Mouse (Mus musculus) erythroblast, embryonic 14.5 days (primary cell): ENCODE results near the gene Prokr2. TPM values are rescaled to one million over a fixed set of nuclear protein-coding genes. Genes with fewer than 3 reads are reported as not detected.
"Not testable (repeated sequence)": the region's sequence is repeated elsewhere in the genome, so short reads cannot be mapped to it uniquely, and the experiment has no call there.

Source experiments
- H3K27me3 ChIP-seq: 2 replicates; pipeline ENCODE4 v1.6.1; 2012; ENCODE audit warnings: inconsistent platforms; ENCODE audit not compliant: control insufficient read depth
- H3K36me3 ChIP-seq: 2 replicates; pipeline ENCODE4 v1.6.1; 2012; ENCODE audit warnings: mild to moderate bottlenecking, inconsistent platforms; ENCODE audit not compliant: control insufficient read depth
- H3K4me1 ChIP-seq: 2 replicates; pipeline ENCODE4 v1.6.1; 2012; ENCODE audit warnings: inconsistent platforms; ENCODE audit not compliant: control insufficient read depth
- H3K4me3 ChIP-seq: replicated peaks from 2 replicates; pipeline ENCODE3; 2012; ENCODE audit warnings: moderate library complexity, mild to moderate bottlenecking, inconsistent platforms
- H3K9me3 ChIP-seq: 2 replicates; pipeline ENCODE4 v1.6.1; 2012; ENCODE audit warnings: low read length, inconsistent platforms, mixed read lengths; ENCODE audit not compliant: control insufficient read depth
- GATA1 ChIP-seq: IDR thresholded peaks from 2 replicates; pipeline ENCODE4 v1.6.1; 2012; ENCODE audit warnings: low read length, inconsistent platforms, mixed read lengths
- TAL1 ChIP-seq: IDR thresholded peaks from 3 replicates; pipeline ENCODE4 v1.6.1; 2012; ENCODE audit warnings: low read length, inconsistent platforms, mixed read lengths
- polyA plus RNA-seq: library from polyadenylated mRNA; stranded (reverse); fragments of >175 nt; gene quantifications from 2 replicates; pipeline ENCODE4 v1.2.3, GENCODE M21; 2012

Gene Prokr2
- polyA plus RNA-seq, 1 experiment: not detected

DNA sequence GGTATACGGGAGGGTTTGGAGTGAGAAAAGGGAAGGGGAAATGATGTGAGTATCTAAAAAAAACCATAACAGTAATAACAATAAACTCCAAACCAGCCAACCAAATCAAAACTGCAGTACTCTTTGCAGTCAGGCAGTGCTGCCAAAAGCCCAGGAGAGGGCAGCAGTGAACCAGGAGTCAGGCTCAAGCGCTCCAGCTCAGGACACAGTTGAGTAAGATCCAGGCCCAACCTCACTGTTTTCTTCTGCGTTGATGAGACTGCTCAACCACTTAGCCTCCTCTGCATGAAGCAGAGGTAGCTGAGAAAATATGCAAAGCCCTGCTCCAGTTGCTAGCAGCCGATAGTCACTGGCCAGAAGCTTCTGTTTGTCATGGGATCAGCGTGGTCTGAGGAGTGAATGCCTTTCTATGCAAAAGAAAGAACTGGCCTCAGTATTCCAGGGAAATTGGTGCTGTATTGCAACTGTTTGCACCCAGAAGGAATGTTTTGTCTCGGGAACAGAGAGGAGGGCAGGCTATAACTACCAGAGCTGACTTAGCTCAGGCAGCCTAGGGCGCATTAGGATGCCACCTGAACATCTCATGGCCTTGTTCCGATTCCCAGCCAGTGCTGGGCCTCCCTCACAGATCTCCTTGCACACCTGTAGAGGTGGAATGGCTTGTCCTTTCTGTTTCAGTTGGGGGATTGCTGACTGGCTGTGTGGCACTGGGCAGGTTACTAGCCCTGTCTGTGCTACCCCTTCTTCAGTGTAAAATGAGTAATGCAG is 69.0 kb downstream of the Prokr2 start:
- H3K36me3 ChIP-seq: peaks cover 4% of the 10 kb centered on the region

DNA sequence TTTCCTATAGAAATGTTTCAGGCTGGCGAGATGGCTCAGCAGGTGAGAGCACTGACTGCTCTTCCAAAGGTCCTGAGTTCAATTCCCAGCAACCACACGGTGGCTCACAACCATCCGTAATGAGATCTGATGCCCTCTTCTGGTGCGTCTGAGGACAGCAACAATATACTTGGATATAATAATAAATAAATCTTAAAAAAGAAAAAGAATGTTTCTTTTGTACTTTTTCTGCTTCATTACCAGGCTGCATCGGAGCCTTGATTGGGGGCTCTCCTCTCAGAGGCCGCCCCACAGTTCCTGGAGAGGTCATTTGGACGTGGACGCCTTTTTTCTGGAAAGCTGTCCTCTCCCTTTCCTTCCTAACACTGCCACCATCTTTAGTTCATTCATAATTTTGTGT is 71.2 kb downstream of the Prokr2 start:
- H3K9me3 ChIP-seq, H3K4me3 ChIP-seq, H3K27me3 ChIP-seq, H3K4me1 ChIP-seq: not testable (repeated sequence)
- peaks cover 12% of the 10 kb centered on the region for H3K36me3 ChIP-seq

More for the DNA sequence above, 69.0 kb downstream of the Prokr2 start:
- Histone ChIP-seq H3K9me3 (peaks cover 3% of the 10 kb centered on the region; the same call in 1 of the 2 replicates), H3K27me3 (no peaks in the 10 kb centered on the region), H3K4me1 (no peaks in the 10 kb centered on the region), H3K4me3 (no peak overlapping the region)
- TF ChIP-seq GATA1 (no peak; the same call in 1 of the 2 replicates), TAL1 (no peak)

DNA sequence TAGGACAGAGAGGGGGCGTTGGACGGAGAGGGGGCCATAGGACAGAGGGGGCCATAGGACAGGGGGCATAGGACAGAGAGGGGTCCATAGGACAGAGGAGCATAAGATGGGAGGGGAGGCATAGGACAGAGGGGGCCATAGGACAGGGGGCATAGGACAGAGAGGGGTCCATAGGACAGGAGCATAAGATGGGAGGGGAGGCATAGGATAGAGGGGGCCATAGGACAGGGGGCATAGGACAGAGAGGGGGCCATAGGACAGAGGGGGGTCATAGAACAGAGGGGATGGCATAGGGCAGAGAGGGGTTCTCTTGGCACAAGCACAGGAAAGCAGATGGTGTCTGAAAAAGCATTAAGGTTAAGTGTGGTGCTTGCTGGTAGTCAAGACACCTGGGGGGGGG is 71.7 kb downstream of the Prokr2 start:
- H3K4me1 ChIP-seq: no peaks in the 10 kb centered on the region; the same call in 1 of the 2 replicates
- TF ChIP-seq GATA1: no peak
- no peak for TF ChIP-seq TAL1
- H3K4me3 ChIP-seq: no peak overlapping the region
- H3K36me3 ChIP-seq: peaks cover 16% of the 10 kb centered on the region
- no peaks in the 10 kb centered on the region for H3K27me3 ChIP-seq
- H3K9me3 ChIP-seq: peaks cover 3% of the 10 kb centered on the region; the same call in 1 of the 2 replicates

- peaks cover 3% of the 10 kb centered on the region; the same call in 1 of the 2 replicates for H3K9me3 ChIP-seq
- H3K27me3 ChIP-seq: no peaks in the 10 kb centered on the region
- no peaks in the 10 kb centered on the region; the same call in 1 of the 2 replicates for H3K4me1 ChIP-seq
- H3K36me3 ChIP-seq: peaks cover 24% of the 10 kb centered on the region
- no peak overlapping the region for H3K4me3 ChIP-seq
- TF ChIP-seq TAL1: no peak
- no peak for TF ChIP-seq GATA1
Measured at GRCm38 (mm10) chr2:132312616-132313015, 72.6 kb downstream of the Prokr2 start.

GRCm38 (mm10) chr2:132309398-132309930 is 75.8 kb downstream of the Prokr2 start:
- peaks cover 3% of the 10 kb centered on the region; the same call in 1 of the 2 replicates for H3K9me3 ChIP-seq
- peaks cover 9% of the 10 kb centered on the region for H3K4me1 ChIP-seq
- no peak for TF ChIP-seq TAL1
- no peak for TF ChIP-seq GATA1
- no peaks in the 10 kb centered on the region for H3K27me3 ChIP-seq
- H3K36me3 ChIP-seq: peaks cover 53% of the 10 kb centered on the region
- no peak overlapping the region for H3K4me3 ChIP-seq

GRCm38 (mm10) chr2:132308829-132309228 is 76.4 kb downstream of the Prokr2 start:
- no peak overlapping the region for H3K4me3 ChIP-seq
- H3K36me3 ChIP-seq: peaks cover 59% of the 10 kb centered on the region

DNA sequence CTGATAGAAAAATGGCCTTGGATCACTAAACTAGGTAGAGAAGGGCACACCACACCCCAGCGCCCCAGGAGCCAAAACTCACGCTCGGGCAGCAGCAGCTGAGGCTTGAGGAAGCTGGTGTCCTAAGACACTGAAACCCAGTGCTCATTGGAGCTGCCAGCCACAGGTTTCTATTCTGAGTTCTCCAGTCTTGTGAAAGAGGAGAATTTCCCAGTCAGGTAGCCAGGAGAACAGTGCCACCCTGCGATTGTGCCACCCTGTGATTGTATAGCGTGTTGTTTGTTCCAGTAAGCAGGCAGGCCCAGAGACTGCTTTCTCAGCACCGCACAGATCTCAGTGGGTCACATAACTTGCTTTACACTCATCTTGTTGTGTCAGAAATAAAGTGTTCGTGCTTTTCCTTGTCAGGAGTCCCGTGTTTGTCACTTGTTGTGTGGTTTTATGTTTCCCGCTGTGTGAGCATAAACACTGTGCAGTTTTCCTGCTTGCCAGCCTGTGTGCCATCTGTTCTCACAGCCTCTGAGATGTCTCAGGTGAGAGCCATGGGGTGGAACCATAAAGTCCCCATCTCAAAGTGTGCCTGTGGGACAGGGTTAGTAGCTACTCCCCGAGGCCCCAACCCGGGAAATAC is 77.9 kb downstream of the Prokr2 start:
- H3K9me3 ChIP-seq: no peaks in the 10 kb centered on the region
- TF ChIP-seq GATA1 (no peak), TAL1 (no peak)
- H3K4me3 ChIP-seq: no peak overlapping the region
- H3K4me1 ChIP-seq: peaks cover 12% of the 10 kb centered on the region
- H3K27me3 ChIP-seq: no peaks in the 10 kb centered on the region
- peaks cover 73% of the 10 kb centered on the region for H3K36me3 ChIP-seq

More at GRCm38 (mm10) chr2:132308829-132309228, 76.4 kb downstream of the Prokr2 start:
- H3K4me1 ChIP-seq: peaks cover 12% of the 10 kb centered on the region
- no peaks in the 10 kb centered on the region for H3K27me3 ChIP-seq
- peaks cover 3% of the 10 kb centered on the region; the same call in 1 of the 2 replicates for H3K9me3 ChIP-seq
- TF ChIP-seq GATA1 (no peak), TAL1 (no peak)

DNA sequence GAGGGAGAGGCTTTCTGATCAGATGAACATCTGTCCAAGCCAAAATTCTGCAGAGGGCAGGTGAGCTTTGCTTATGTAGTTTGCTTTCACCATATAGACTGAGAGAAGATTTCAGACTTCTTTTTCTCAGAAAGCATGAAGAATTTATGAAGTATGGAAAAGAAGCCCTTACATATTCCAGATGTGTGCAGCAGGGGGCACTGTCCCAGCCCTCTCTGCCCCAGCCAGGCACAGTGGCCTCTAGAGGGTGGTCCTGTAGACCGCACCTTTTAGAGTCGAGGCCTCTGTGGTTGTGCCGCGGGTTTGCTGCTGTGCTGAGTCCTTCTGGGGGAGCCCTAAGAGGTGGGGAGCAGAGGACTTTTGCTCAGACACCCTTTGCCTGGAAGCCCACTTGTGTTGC is 79.3 kb downstream of the Prokr2 start:
- Histone ChIP-seq H3K9me3 (no peaks in the 10 kb centered on the region), H3K27me3 (no peaks in the 10 kb centered on the region), H3K4me3 (no peak overlapping the region), H3K4me1 (peaks cover 12% of the 10 kb centered on the region), H3K36me3 (peaks cover 83% of the 10 kb centered on the region)
- no peak for TF ChIP-seq TAL1
- no peak for TF ChIP-seq GATA1

GRCm38 (mm10) chr2:132305165-132305564 is 80.1 kb downstream of the Prokr2 start:
- TF ChIP-seq TAL1 (no peak), GATA1 (no peak)
- Histone ChIP-seq H3K36me3 (peaks cover 85% of the 10 kb centered on the region), H3K4me1 (peaks cover 12% of the 10 kb centered on the region), H3K4me3 (no peak overlapping the region), H3K9me3 (no peaks in the 10 kb centered on the region), H3K27me3 (no peaks in the 10 kb centered on the region)
